Mouse (Mus musculus): ENCODE data around the gene Sox4. TPM values are rescaled to one million over a fixed set of nuclear protein-coding genes. Genes with fewer than 3 reads are reported as not detected.

Gene Sox4
- polyA plus RNA-seq, 1 experiment from 2014 or later = 157 TPM

- no peaks in the 10 kb centered on the region for H3K27me3 ChIP-seq (ENCODE audit: control insufficient read depth, insufficient read depth, low read length)
- 51% methylated on average over 3 of the region's 3 CpGs for WGBS
- no peaks in the 10 kb centered on the region for H3K9me3 ChIP-seq (ENCODE audit: control insufficient read depth, low read length)
- H3K4me1 ChIP-seq (ENCODE audit: control insufficient read depth, insufficient read depth, low read length) = no peaks in the 10 kb centered on the region
- H3K4me2 ChIP-seq (ENCODE audit: low read depth, low read length) = no peak overlapping the region
- H3K27ac ChIP-seq (ENCODE audit: low read depth, low read length) = no peak overlapping the region
- H3K9ac ChIP-seq (replicated peaks; ENCODE audit: low read depth, low read length) = no peak overlapping the region
- H3K36me3 ChIP-seq (ENCODE audit: control insufficient read depth, insufficient read depth, low read length) = no peaks in the 10 kb centered on the region
- H3K4me3 ChIP-seq (ENCODE audit: low read depth, low read length) = no peak overlapping the region
- ATAC-seq (ENCODE audit: low read depth) = no peak
Observed at GRCm38 (mm10) chr13:28931776-28932175, 21.7 kb downstream of the Sox4 start.

- no peak for ATAC-seq (ENCODE audit: low read depth)
- Histone ChIP-seq H3K27ac (ENCODE audit: low read depth, low read length) (no peak overlapping the region), H3K9me3 (ENCODE audit: control insufficient read depth, low read length) (no peaks in the 10 kb centered on the region), H3K4me1 (ENCODE audit: control insufficient read depth, insufficient read depth, low read length) (no peaks in the 10 kb centered on the region), H3K27me3 (ENCODE audit: control insufficient read depth, insufficient read depth, low read length) (no peaks in the 10 kb centered on the region), H3K4me3 (ENCODE audit: low read depth, low read length) (no peak overlapping the region), H3K4me2 (ENCODE audit: low read depth, low read length) (no peak overlapping the region), H3K36me3 (ENCODE audit: control insufficient read depth, insufficient read depth, low read length) (no peaks in the 10 kb centered on the region), H3K9ac (replicated peaks; ENCODE audit: low read depth, low read length) (no peak overlapping the region)
- 94% methylated on average over 3 of the region's 3 CpGs for WGBS
Observed at GRCm38 (mm10) chr13:28931266-28931665, 22.2 kb downstream of the Sox4 start.

GRCm38 (mm10) chr13:28930364-28930763 lies 23.1 kb downstream of the Sox4 start:
- Histone ChIP-seq H3K4me1 (ENCODE audit: control insufficient read depth, insufficient read depth, low read length) (no peaks in the 10 kb centered on the region), H3K27ac (ENCODE audit: low read depth, low read length) (no peak overlapping the region), H3K36me3 (ENCODE audit: control insufficient read depth, insufficient read depth, low read length) (no peaks in the 10 kb centered on the region), H3K4me3 (ENCODE audit: low read depth, low read length) (no peak overlapping the region), H3K4me2 (ENCODE audit: low read depth, low read length) (no peak overlapping the region), H3K9ac (replicated peaks; ENCODE audit: low read depth, low read length) (no peak overlapping the region), H3K9me3 (ENCODE audit: control insufficient read depth, low read length) (no peaks in the 10 kb centered on the region), H3K27me3 (ENCODE audit: control insufficient read depth, insufficient read depth, low read length) (no peaks in the 10 kb centered on the region)
- ATAC-seq (ENCODE audit: low read depth) = no peak
- 70% methylated on average over 4 of the region's 4 CpGs for WGBS

DNA sequence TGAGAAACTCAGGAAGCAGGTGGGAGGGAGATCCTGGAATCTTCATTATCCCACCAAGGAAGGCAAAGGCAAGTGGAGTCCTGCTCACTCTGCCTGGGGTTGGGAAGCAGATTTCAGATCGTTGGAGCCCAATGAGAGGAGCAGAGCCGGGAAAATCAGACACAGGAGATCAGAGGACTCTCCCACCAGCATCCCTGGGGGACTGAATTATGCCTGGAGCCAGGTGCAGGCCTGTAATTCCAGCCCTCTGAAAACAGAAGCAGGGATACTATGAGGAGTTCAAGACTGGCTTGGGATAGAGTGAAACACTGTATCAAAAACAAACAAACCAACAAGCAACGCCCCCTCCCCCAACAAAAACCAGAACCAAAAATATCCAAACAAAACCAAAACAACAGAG lies 23.6 kb downstream of the Sox4 start:
- Histone ChIP-seq H3K27me3 (ENCODE audit: control insufficient read depth, insufficient read depth, low read length) (no peaks in the 10 kb centered on the region), H3K9me3 (ENCODE audit: control insufficient read depth, low read length) (no peaks in the 10 kb centered on the region), H3K27ac (ENCODE audit: low read depth, low read length) (no peak overlapping the region), H3K4me2 (ENCODE audit: low read depth, low read length) (no peak overlapping the region), H3K4me1 (ENCODE audit: control insufficient read depth, insufficient read depth, low read length) (no peaks in the 10 kb centered on the region), H3K36me3 (ENCODE audit: control insufficient read depth, insufficient read depth, low read length) (no peaks in the 10 kb centered on the region), H3K4me3 (ENCODE audit: low read depth, low read length) (no peak overlapping the region), H3K9ac (replicated peaks; ENCODE audit: low read depth, low read length) (no peak overlapping the region)
- WGBS = 35% methylated on average over 3 of the region's 3 CpGs
- no peak for ATAC-seq (ENCODE audit: low read depth)

DNA sequence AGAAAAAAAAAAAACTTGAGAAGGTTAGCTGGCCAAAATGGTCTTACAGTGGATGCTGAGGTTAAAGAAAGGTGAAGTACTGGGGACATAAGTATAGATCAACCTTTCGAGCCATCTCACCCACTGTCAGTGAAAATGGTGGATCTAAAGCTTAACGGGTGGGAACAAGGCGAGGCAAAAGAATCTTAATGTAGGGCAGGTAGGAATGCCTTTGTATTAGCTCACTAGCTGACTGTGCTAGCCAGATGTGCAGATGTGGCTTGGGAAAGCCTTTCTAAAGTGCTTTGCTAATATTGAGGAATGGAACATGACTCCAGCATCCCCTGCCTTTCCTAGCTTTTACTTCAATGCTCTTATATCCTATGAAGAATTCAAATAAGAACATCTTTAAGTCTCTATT lies 30.4 kb downstream of the Sox4 start:
- WGBS = 97% methylated on average over 3 of the region's 3 CpGs
- H3K4me2 ChIP-seq (ENCODE audit: low read depth, low read length) = no peak overlapping the region
- H3K4me3 ChIP-seq (ENCODE audit: low read depth, low read length) = no peak overlapping the region
- no peak overlapping the region for H3K9ac ChIP-seq (replicated peaks; ENCODE audit: low read depth, low read length)
- H3K27me3 ChIP-seq (ENCODE audit: control insufficient read depth, insufficient read depth, low read length) = no peaks in the 10 kb centered on the region
- no peak for ATAC-seq (ENCODE audit: low read depth)
- H3K4me1 ChIP-seq (ENCODE audit: control insufficient read depth, insufficient read depth, low read length) = no peaks in the 10 kb centered on the region
- H3K36me3 ChIP-seq (ENCODE audit: control insufficient read depth, insufficient read depth, low read length) = no peaks in the 10 kb centered on the region
- no peak overlapping the region for H3K27ac ChIP-seq (ENCODE audit: low read depth, low read length)
- H3K9me3 ChIP-seq (ENCODE audit: control insufficient read depth, low read length) = no peaks in the 10 kb centered on the region

- H3K9ac ChIP-seq (replicated peaks; ENCODE audit: low read depth, low read length) = no peak overlapping the region
- H3K4me1 ChIP-seq (ENCODE audit: control insufficient read depth, insufficient read depth, low read length) = no peaks in the 10 kb centered on the region
- ATAC-seq (ENCODE audit: low read depth) = no peak
Observed at GRCm38 (mm10) chr13:28917379-28918250, 35.9 kb downstream of the Sox4 start.

DNA sequence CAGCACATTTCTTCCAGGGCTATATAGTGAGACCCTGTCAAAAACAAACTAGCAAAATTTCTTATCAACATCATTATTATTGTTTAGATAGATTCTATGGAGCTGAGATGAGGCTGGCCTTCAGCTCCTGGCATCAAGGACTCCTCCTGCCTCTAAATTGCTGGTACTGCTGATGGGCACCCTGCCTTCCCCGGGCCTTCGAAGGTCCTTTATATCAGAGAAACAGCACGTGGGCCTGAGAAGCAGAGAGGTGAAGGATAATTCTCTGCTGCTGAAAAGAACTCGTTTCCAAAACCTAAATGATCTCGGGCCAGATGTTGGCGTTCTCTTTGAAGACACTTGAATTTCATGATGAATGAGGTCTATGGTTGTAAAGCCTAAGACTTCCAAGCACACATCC lies 39.9 kb downstream of the Sox4 start:
- Histone ChIP-seq H3K27me3 (ENCODE audit: control insufficient read depth, insufficient read depth, low read length) (no peaks in the 10 kb centered on the region), H3K9me3 (ENCODE audit: control insufficient read depth, low read length) (no peaks in the 10 kb centered on the region), H3K9ac (replicated peaks; ENCODE audit: low read depth, low read length) (no peak overlapping the region), H3K4me2 (ENCODE audit: low read depth, low read length) (no peak overlapping the region), H3K27ac (ENCODE audit: low read depth, low read length) (no peak overlapping the region), H3K36me3 (ENCODE audit: control insufficient read depth, insufficient read depth, low read length) (no peaks in the 10 kb centered on the region), H3K4me1 (ENCODE audit: control insufficient read depth, insufficient read depth, low read length) (no peaks in the 10 kb centered on the region), H3K4me3 (ENCODE audit: low read depth, low read length) (no peak overlapping the region)
- ATAC-seq (ENCODE audit: low read depth) = no peak
- 69% methylated on average over 6 of the region's 6 CpGs for WGBS

More at GRCm38 (mm10) chr13:28917379-28918250, 35.9 kb downstream of the Sox4 start:
- no peak overlapping the region for H3K4me3 ChIP-seq (ENCODE audit: low read depth, low read length)
- H3K4me2 ChIP-seq (ENCODE audit: low read depth, low read length) = no peak overlapping the region
- no peaks in the 10 kb centered on the region for H3K36me3 ChIP-seq (ENCODE audit: control insufficient read depth, insufficient read depth, low read length)
- WGBS = 90% methylated on average over 10 of the region's 10 CpGs
- H3K9me3 ChIP-seq (ENCODE audit: control insufficient read depth, low read length) = no peaks in the 10 kb centered on the region
- H3K27ac ChIP-seq (ENCODE audit: low read depth, low read length) = no peak overlapping the region
- no peaks in the 10 kb centered on the region for H3K27me3 ChIP-seq (ENCODE audit: control insufficient read depth, insufficient read depth, low read length)

GRCm38 (mm10) chr13:28906981-28907380 lies 46.5 kb downstream of the Sox4 start:
- Histone ChIP-seq H3K4me1 (ENCODE audit: control insufficient read depth, insufficient read depth, low read length) (no peaks in the 10 kb centered on the region), H3K4me3 (ENCODE audit: low read depth, low read length) (no peak overlapping the region), H3K9ac (replicated peaks; ENCODE audit: low read depth, low read length) (no peak overlapping the region), H3K9me3 (ENCODE audit: control insufficient read depth, low read length) (no peaks in the 10 kb centered on the region), H3K27ac (ENCODE audit: low read depth, low read length) (no peak overlapping the region), H3K4me2 (ENCODE audit: low read depth, low read length) (no peak overlapping the region), H3K36me3 (ENCODE audit: control insufficient read depth, insufficient read depth, low read length) (no peaks in the 10 kb centered on the region), H3K27me3 (ENCODE audit: control insufficient read depth, insufficient read depth, low read length) (no peaks in the 10 kb centered on the region)
- ATAC-seq (ENCODE audit: low read depth) = no peak
- WGBS = 88% methylated on average over 10 of the region's 10 CpGs

Data from neural tube, embryonic 14.5 days (tissue).